Mouse (Mus musculus) stomach, postnatal 0 days (tissue): ENCODE results near the gene Slc38a11.

Experiments
- CTCF ChIP-seq: IDR thresholded peaks from 2 replicates; pipeline ENCODE4 v1.5.1; 2016; ENCODE audit warnings: antibody characterized with exemption, low read depth, mild to moderate bottlenecking, moderate library complexity
- EP300 ChIP-seq: optimal IDR thresholded peaks from 2 replicates; pipeline ENCODE3; 2016; ENCODE audit warnings: antibody characterized with exemption

DNA sequence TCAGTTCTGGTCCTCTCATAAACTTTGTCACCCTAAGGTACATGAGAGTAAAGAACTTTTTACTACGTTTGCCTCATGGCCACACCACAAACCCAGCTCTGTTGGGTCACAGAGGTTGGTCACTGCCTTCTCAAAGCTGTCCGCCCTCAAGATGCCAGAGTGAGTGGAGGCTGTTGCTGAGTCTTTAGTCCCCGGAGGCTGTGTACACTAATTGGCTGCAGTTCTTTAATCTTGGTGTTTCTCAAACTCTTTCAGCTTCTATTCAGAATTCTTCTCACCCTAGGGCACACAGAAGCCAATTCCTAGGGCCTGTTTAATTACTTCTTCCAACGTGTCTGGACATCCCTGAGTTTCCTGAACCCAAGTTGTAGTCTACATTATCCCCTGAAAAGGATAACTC is 96.0 kb downstream of the Slc38a11 start:
- TF ChIP-seq CTCF: no peak
- no peak for TF ChIP-seq EP300
